Mouse (Mus musculus) heart, adult 2 months (tissue): ENCODE measurements at regions not wholly inside any gene's neighbourhood (a gene's known extent, or its start where the extent isn't known, plus 50 kb on each side); places are given as distances from the start of the nearest gene placed in this dataset.

Experiments used
- DNase-seq, 2 experiments: peaks; one replicate each; pipeline ENCODE4 v3.0.0; 2021
- H3K27ac ChIP-seq: fragments of 200-600 bp; 2 replicates; pipeline ENCODE4 v1.8.1; 2022
- H3K27me3 ChIP-seq: fragments of 200-500 bp; 2 replicates; pipeline ENCODE4 v1.6.1; 2012; ENCODE audit warnings: mild to moderate bottlenecking, low read length, inconsistent platforms, mixed read lengths; ENCODE audit not compliant: control insufficient read depth, insufficient read depth
- H3K36me3 ChIP-seq: fragments of 200-500 bp; 2 replicates; pipeline ENCODE4 v1.6.1; 2012; ENCODE audit warnings: low read length, inconsistent platforms; ENCODE audit not compliant: control insufficient read depth, insufficient read depth
- H3K4me1 ChIP-seq: fragments of 200-500 bp; 2 replicates; pipeline ENCODE4 v1.6.1; 2011; ENCODE audit warnings: low read length; ENCODE audit not compliant: control insufficient read depth, insufficient read depth
- H3K4me3 ChIP-seq: fragments of 200-600 bp; 2 replicates; pipeline ENCODE4 v1.8.1; 2022
- H3K79me2 ChIP-seq: fragments of 200-500 bp; replicated peaks from 2 replicates; pipeline ENCODE4 v1.6.1; 2012; ENCODE audit warnings: mild to moderate bottlenecking, inconsistent platforms, low read length, moderate library complexity, mixed read lengths; ENCODE audit not compliant: control insufficient read depth, insufficient read depth
- H3K9ac ChIP-seq: fragments of 200-500 bp; 2 replicates; pipeline ENCODE4 v1.6.1; 2012; ENCODE audit warnings: low read depth, mild to moderate bottlenecking, control low read depth, inconsistent platforms, low read length, mixed read lengths
- CTCF ChIP-seq: fragments of 200-600 bp; IDR thresholded peaks from 2 replicates; pipeline ENCODE4 v1.8.1; 2022; ENCODE audit warnings: antibody characterized with exemption, mild to moderate bottlenecking, moderate library complexity
- EP300 ChIP-seq: fragments of 200-500 bp; IDR thresholded peaks from 2 replicates; pipeline ENCODE4 v1.6.1; 2011; ENCODE audit warnings: low read depth, low read length, control low read depth; ENCODE audit not compliant: insufficient read depth
- POLR2A ChIP-seq: fragments of 200-500 bp; IDR thresholded peaks from 2 replicates; pipeline ENCODE4 v1.6.1; 2011; ENCODE audit warnings: mild to moderate bottlenecking, low read depth, low read length, control low read depth; ENCODE audit not compliant: insufficient read depth
- WGBS: fragments of 180-500 bp; shearing (Covaris S2); methylation state at CpG from one replicate; pipeline ENCODE4 v1.1.7; 2018; 5-methylcytosine and 5-hydroxymethylcytosine counted together
- intact Hi-C: fragments of 180-260 bp; cut with DNase I; formaldehyde crosslinking; loops from one replicate; pipeline ENCODE4 v1.15.1; 2025

DNA sequence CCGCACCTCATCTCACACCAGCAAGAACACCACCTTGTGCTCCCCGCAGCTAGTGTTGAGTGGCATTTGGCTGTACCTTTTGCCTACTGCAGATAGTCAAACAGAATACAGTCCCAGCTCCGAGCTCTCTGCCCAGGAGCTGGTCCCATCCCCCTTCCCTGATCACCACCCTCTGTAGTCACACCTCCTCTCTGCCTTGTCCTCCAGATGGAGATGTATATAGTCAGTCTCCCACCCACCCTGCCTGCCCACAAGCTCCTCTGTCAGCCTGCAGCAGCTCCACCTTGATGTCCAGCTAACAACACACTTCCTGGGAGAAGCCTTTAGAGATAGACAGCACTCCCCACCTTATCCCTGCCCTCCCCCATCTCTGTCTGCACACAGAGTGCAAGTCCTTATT is 115.7 kb upstream of the Sox5 start:
- DNase-seq = no peak
- intact Hi-C loops = no loop called here
- no peaks in the 10 kb centered on the region for H3K36me3 ChIP-seq

DNA sequence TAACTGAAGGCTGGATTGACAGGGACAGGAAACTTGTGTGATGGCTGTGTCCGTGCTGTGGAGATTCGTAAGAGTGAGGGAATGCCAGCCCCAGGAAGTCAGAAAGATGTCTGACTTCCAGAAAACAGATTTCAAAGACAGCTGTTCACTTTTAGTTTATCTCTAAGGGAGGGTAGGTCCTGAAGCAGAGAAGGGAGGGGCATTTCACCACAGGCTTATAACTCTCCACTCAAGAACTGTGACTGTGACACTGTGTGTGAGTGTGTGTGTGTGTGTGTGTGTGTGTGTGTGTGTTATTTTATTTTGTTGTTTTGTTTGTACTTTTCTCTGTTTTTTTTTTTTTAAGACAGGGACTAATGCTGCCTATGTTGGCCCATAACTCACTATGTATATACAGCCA is 109.1 kb upstream of the Sox5 start:
- TF ChIP-seq CTCF (no peak), EP300 (no peak), POLR2A (no peak)
- no peaks in the 10 kb centered on the region for H3K36me3 ChIP-seq
- H3K27me3 ChIP-seq = no peaks in the 10 kb centered on the region
- intact Hi-C loops = no loop called here
- no peaks in the 10 kb centered on the region; the same call in 1 of the 2 replicates for H3K4me1 ChIP-seq
- no peak overlapping the region for H3K4me3 ChIP-seq
- no peak for DNase-seq
- no peak overlapping the region for H3K27ac ChIP-seq
- WGBS = 16% methylated on average over 2 of the region's 2 CpGs
- H3K79me2 ChIP-seq = no peaks in the 10 kb centered on the region
- H3K9ac ChIP-seq = no peak overlapping the region

More for the DNA sequence above, 115.7 kb upstream of the Sox5 start:
- TF ChIP-seq POLR2A = no peak
- TF ChIP-seq CTCF = no peak
- no peak for TF ChIP-seq EP300
- WGBS = 45% methylated on average over 3 of the region's 3 CpGs
- Histone ChIP-seq H3K27ac (no peak overlapping the region), H3K4me3 (no peak overlapping the region), H3K4me1 (no peaks in the 10 kb centered on the region), H3K79me2 (no peaks in the 10 kb centered on the region), H3K27me3 (no peaks in the 10 kb centered on the region), H3K9ac (no peak overlapping the region)

DNA sequence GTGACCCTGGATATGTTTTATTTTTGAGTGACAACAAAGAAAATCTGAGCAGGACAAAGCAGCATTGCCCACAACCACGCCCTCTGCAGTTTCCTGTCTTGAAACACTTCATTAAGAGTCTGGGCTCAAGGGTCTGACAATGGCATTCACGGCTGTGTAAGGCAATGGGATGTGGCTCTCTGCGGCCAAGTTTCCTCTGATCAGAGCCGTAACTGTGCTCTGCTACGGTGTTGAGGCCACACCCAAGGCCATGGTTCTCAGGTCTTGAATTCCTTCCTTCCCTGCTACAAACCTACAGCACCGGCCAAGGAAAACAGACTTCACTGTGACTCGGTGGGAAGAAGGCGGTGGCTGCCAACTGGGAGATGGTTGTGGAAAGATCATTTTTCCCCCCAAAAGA is 108.4 kb upstream of the Sox5 start:
- H3K27ac ChIP-seq = no peak overlapping the region
- intact Hi-C loops = no loop called here
- no peak overlapping the region for H3K9ac ChIP-seq
- WGBS = 34% methylated on average over 8 of the region's 8 CpGs
- no peaks in the 10 kb centered on the region; the same call in 1 of the 2 replicates for H3K4me1 ChIP-seq
- no peaks in the 10 kb centered on the region for H3K79me2 ChIP-seq
- H3K27me3 ChIP-seq = no peaks in the 10 kb centered on the region
- TF ChIP-seq CTCF (no peak), POLR2A (no peak), EP300 (no peak)
- H3K36me3 ChIP-seq = no peaks in the 10 kb centered on the region
- peak in 1 of 2 experiments; percentile 17 for DNase-seq
- no peak overlapping the region for H3K4me3 ChIP-seq

DNA sequence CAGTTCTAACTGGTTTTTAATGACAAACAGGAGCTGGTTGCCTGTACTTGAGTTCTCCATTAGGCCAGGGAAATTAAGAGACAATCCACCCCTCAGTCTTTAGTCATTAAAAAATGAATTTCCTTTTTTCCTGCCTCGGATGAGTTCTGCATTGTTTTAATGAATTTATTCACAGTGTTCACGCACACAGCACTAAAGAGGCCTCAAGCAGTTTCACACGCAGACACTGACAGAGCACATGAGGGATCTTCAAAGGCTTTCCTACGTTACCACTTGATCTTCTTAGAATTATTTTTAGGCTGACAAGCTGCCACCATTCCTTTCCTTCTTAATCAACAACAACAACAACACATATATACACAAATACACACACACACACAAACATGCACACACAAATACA is 101.3 kb upstream of the Sox5 start:
- Histone ChIP-seq H3K36me3 (no peaks in the 10 kb centered on the region), H3K27ac (no peak overlapping the region), H3K9ac (no peak overlapping the region), H3K79me2 (no peaks in the 10 kb centered on the region), H3K4me1 (no peaks in the 10 kb centered on the region), H3K4me3 (no peak overlapping the region), H3K27me3 (no peaks in the 10 kb centered on the region)
- 74% methylated on average over 4 of the region's 4 CpGs for WGBS
- no peak for DNase-seq
- intact Hi-C loops = no loop called here
- TF ChIP-seq EP300 (no peak), POLR2A (no peak), CTCF (no peak)

DNA sequence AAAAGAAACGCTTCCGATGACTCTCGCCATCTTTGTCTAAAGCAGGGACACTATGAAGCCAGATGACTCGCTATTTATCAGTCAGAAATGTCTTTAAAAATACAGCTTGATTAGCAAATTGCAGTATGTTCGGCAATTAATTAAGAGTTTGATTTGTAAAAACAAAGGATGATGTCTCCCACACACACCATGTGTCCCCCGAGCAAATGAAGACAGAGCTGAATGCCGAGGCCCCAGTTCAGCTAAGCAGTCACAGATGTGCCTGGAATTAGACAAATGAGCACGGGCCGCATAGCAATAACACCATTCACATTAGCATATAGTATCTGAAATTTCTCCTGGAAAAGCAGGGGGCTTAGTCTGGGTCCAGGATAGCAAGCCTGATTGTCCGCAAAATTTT is 98.3 kb upstream of the Sox5 start:
- no peaks in the 10 kb centered on the region for H3K27me3 ChIP-seq
- H3K9ac ChIP-seq = no peak overlapping the region
- no peaks in the 10 kb centered on the region for H3K36me3 ChIP-seq
- intact Hi-C loops = no loop called here
- H3K4me1 ChIP-seq = no peaks in the 10 kb centered on the region
- H3K79me2 ChIP-seq = no peaks in the 10 kb centered on the region
- TF ChIP-seq CTCF (no peak), POLR2A (no peak), EP300 (no peak)
- DNase-seq = no peak
- no peak overlapping the region for H3K27ac ChIP-seq
- 88% methylated on average over 10 of the region's 10 CpGs for WGBS
- H3K4me3 ChIP-seq = no peak overlapping the region

DNA sequence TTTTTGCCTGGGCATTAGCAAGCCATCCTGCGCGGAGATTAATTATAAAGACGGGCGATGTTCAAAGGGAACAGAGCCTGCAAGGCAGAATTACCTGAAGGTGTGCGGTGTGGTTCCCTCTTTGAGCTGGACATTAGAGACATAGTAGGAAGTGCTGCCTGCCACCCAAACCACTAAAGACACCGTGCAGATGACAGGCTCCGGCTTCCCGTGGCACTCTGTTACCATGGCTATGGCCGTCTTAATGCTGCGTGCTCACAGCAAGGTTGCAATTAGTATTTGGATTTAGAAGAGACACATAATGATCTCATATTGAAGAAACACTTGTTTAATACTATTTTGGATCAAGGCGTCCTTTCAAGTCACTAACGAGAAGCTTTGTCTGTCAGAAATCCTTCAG is 95.0 kb upstream of the Sox5 start:
- no peak for DNase-seq
- Histone ChIP-seq H3K4me3 (no peak overlapping the region), H3K27me3 (no peaks in the 10 kb centered on the region), H3K4me1 (no peaks in the 10 kb centered on the region), H3K9ac (no peak overlapping the region), H3K36me3 (no peaks in the 10 kb centered on the region), H3K79me2 (no peaks in the 10 kb centered on the region), H3K27ac (no peak overlapping the region)
- intact Hi-C loops = no loop called here
- TF ChIP-seq EP300 (no peak), POLR2A (no peak), CTCF (no peak)
- 83% methylated on average over 12 of the region's 12 CpGs for WGBS
